Mouse (Mus musculus) frontal cortex, adult 2 months (tissue): ENCODE measurements around the gene Gm17018. TPM values are rescaled to one million over a fixed set of nuclear protein-coding genes. Genes with fewer than 3 reads are reported as not detected.

Experiments used
- DNase-seq, 2 experiments: peaks; one replicate each; pipeline ENCODE4 v3.0.0; 2022; ENCODE audit warnings: low spot score in 1 of 2; ENCODE audit errors: extremely low spot score in 1 of 2
- polyA plus RNA-seq: library from polyadenylated mRNA; depleted of rRNA; stranded (reverse); fragments of >200 nt; gene quantifications from 2 replicates; pipeline ENCODE4 v1.2.3, GENCODE M21; 2012; rRNA removed

Gene Gm17018
- polyA plus RNA-seq, 1 experiment, result 51.8 TPM

DNA sequence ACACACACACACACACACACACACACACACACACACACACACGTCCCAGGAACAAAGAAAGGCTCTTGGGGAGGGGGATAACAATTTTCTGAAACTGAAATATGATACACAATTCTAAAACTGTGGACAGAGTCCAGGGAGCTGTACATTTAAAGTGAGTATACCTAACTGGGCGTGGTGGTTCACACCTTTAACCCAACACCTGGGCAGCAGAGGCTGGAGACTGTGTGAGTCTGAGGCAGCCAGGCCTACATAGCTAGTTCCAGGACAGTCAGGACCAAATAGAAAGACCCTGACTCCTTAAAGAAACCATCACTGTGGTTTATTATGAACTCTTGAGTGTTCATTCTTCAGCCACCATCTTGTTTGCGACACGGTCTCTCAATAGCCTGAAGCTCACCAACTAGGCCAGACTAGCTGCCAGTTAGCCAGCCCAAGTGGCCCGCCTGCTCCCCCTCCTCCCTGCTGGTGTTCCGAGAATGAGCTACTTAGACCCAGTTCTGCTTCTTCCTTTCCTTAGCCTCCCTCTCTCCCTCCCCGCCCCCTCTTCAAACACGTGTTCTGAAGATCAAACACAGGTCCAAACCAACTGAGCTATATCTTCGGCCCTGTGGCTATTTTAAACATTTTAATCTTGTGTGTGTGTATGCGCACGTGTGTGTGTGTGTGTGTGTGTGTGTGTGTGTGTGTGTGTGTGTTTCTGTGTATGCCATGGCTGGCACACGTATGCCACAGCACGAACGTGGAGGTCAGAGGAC is 59.5 kb downstream of the Gm17018 start:
- no peak for DNase-seq

DNA sequence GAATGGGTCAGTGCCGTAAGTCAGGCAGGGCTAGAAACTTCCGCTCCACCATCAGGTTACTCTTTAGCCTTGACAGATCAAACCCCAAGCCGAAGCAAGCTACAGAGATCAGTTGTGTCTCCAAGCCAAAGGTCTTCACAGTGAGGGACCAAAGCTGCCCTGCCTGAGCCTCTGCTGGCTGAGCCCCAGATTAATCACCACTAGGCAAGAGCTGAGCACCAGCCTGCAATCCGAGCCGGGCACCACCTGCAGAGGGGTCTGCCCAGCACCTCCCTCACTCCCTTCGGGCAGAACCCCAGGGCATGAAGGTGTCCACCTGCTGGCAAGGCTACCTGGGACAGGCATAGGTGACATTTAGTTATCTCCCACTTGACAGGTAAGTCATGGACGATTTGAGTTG is 60.6 kb downstream of the Gm17018 start:
- DNase-seq, result no peak

DNA sequence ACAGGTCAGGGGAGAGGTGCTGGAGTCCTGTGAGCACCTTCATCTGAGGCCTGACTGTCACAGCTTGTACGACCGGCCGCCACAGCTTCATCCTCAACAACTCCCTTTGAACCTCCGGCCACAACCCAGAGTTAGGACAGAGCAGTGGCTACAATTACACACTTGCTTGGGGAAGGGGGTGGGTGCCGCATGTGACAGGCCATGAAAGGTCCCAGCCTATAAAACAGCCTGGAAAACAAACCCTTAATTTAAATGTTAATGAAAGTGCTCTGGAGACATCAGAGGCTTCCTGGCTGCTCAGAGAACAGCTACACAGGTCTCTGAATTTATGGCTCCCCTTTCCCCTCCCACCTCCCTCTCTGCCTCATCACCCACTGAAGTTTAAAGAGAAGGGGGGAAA is 61.7 kb downstream of the Gm17018 start:
- DNase-seq, result no peak

DNA sequence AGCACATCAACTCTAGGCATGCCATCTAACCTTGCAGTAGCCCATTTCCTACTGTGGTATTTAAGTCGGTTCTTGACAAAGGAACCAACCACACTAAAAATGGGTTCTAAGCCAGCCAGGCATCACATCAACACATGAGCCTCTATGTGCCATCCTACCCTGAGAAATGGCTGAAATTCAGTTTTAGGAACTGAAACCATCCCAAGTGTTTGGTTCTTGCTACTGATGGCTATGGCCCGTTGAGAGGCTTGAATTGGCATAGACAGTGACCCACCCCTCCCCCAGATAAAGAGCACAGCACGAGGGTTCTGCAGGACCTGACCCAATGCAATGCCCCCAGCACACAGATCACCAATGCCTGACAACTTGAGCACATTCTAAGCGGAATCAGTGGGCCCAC is 63.3 kb downstream of the Gm17018 start:
- DNase-seq, result no peak

DNA sequence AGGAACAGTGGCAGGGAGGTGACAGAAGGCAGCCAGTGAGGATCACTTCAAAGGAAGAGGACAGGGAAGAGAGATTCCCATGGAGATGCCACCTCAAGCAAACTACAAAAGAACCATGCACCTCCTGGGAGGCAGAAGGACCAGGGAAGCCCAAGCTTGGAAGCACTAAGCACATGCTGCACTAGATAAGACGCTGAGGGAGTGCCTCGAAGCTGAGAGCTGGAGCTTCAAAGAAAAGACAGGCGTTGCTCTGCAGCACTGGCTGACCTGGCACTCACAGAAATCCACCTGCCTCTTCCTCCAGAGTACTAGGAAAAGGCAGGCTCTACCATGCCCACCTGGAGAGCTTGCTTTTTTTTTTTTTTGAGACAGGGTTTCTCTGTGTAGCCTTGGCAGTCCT is 66.6 kb downstream of the Gm17018 start:
- DNase-seq, result no peak

DNA sequence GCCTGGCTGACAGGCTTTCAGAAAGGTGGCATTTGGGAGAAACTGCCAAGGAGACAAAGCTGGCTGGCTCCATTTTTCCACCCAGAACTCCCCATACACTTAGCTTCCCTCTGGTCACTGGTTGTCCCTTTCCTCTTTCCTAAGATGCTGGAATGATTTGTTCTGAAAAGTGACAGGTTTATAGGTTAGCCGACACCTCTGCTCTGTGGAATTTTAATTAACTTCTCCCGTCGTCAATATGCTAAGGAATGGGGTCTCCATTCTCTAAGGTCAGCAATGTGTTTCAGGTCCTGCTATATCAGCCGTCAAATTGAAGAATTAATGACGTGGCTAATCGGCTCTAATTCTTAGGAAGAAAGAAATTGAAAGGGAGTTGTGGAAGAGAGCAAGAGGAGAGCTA is 68.2 kb downstream of the Gm17018 start:
- DNase-seq, result no peak

DNA sequence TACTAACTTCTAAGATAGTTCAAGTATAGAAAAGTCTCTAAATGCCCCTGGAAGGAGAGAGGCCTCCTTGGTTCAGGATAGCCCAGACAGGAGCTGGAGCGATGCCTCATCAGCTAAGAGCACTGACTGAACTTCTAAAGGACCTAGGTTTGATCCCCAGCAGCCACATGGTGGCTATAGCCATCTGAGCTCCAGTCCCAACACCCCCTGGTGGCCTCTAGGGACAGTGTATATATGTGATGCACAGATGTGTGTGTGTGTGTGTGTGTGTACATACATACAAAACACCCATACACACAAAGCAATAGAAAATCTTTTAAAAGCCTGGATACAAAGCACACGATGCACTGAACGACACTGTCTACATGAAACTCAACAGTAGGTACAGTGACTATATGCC is 68.8 kb downstream of the Gm17018 start:
- no peak for DNase-seq

Other genes with a start within 250 kb of the Gm17018 start
- 68.3 and 71.7 TPM in 2 replicates for gene Btrc, start 196.9 kb upstream of the Gm17018 start, polyA plus RNA-seq
- gene Poll, start 84 bp upstream of the Gm17018 start, polyA plus RNA-seq, result 8.9 and 10.7 TPM in 2 replicates
- gene Fbxw4, start 99.7 kb downstream of the Gm17018 start, polyA plus RNA-seq, result 53.4 and 66.2 TPM in 2 replicates
- not detected in 2 replicates for gene Fgf8, start 182.3 kb downstream of the Gm17018 start, polyA plus RNA-seq
- gene Npm3, start 189.0 kb downstream of the Gm17018 start, polyA plus RNA-seq, result 16.3 and 17.5 TPM in 2 replicates
- 140 and 147 TPM in 2 replicates for gene Mgea5, start 223.2 kb downstream of the Gm17018 start, polyA plus RNA-seq